Mouse (Mus musculus) urinary bladder, postnatal 4 days (tissue): ENCODE results near the gene Slc7a5.

Experiments
- DNase-seq, 2 experiments: peaks; one replicate each; pipeline ENCODE4 v3.0.0; 2021 to 2022; ENCODE audit warnings: low spot score in 2 of 2

Slc7a5 gene

DNA sequence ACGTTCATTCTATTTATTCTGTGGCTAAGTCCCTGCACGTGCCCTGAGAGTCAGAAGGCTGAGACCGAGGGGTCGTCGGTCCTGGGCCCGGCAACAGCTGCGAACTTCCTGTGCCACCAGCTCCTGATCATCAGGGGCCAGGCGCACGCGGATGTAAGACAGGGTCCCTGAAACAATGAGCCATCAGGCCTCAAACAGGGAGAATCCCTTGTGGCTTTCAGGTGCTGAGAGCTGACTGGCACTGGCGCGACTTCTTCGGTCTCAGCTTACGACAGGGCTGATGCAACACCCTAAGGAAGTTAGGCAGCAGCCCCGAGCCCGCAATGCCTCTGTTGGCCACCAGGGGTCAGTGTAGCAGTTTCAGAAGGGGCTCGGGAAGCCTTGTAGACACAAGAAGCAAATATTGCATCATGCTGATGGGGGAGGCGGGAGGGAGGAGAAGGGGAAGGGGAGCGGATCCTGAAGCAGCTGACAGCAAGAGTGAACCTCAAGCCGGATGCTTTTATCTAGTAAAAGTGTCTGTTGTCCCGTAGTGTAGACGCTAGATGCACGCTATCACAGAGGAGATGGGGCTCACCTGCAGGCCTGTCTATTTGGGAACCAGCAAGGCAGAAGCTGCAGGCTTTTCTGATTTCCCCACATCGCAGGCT is 56.5 kb downstream of the Slc7a5 start:
- peak; percentile 91 to 99 for DNase-seq

GRCm38 (mm10) chr8:121850436-121850820 is 57.1 kb downstream of the Slc7a5 start:
- no peak for DNase-seq

DNA sequence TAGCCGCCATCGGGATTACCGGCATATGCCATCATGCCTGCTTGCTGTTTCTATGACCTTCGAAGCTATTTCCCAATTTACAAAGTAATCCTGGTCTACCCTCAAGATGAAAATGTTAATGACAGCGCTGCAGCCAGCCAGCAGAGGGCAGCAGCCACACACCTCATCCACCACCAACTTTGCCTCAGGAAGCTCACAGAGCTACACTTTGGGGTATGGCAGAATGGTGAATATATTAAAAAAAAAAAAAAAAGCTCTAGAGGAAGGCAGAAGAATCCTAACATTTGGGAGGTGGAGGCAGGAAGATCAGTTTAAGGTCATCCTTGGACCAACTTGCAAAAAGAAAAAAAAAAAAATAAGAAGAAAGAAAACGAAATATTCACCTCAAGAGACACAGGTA is 57.5 kb downstream of the Slc7a5 start:
- DNase-seq: peak in 1 of 2 experiments; percentile 57

- DNase-seq: no peak
These were observed 58.2 kb downstream of the Slc7a5 start for GRCm38 (mm10) chr8:121849303-121849702.

DNA sequence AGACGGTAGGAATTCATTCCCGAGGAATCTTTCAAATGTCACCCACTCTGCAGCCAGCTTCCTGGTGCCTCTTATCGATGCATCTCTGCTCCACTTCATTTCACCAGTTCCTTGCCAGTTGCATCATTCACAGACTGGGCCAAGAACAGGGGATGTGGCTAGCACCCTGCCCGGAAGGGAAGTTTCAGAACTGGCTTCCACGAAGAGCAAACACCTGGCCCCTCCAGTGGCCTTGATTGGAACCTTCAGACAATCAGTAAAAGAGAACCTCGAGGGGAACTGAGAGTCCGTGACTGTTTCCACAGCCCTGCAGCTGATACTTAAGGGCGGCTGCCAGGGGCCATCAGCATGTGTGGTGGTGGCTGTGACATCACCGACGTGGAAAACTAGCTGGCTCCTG is 59.0 kb downstream of the Slc7a5 start:
- no peak for DNase-seq

GRCm38 (mm10) chr8:121847987-121848386 is 59.5 kb downstream of the Slc7a5 start:
- DNase-seq: no peak

DNA sequence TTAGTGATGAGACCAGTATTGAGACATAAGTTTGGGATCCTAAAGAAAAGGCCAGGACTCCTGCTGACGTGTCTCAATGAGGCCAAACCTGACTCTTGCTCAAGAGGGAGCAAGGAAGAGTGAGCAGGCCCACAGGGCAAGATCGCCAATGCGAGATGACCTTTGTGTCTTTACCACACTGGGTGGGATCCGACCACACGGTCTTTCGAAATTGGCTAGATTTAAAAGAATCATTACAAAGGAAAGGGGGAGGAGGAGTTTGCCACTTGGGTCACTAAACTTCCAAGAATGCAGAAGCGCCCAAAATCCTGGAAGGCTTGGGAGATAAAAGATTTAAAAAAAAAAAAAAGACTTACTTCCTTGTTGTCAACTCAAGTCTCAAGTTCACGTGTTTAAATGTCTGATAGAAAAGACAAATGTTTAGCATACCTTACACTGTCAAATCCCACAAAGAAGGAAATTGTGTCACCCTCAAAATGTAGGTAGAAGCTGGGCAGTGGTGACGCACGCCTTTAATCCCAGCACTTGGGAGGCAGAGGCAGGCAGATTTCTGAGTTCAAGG is 60.2 kb downstream of the Slc7a5 start:
- DNase-seq: no peak

- no peak for DNase-seq
These were observed 60.7 kb downstream of the Slc7a5 start for GRCm38 (mm10) chr8:121846815-121847214.

DNA sequence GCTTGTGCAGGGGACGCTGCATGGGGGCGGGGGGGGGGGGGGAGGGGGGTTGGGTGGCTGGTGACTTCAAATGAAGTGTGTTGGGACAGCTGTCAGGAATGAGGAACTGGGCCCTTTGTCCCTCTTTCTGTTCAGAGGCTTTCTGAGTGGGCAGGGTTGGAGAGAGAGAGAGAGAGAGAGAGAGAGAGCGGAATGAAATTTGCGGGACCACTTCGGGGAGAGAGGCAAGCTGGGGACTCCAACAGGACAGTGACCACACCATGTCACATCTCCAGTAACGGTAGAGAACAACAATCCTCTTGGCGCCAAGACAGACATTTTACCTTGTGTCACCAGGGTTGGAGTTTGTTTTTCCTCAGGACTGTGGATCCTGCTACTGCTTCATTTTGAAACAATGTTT is 62.7 kb downstream of the Slc7a5 start:
- DNase-seq: no peak

- no peak for DNase-seq
These were observed 64.2 kb downstream of the Slc7a5 start for GRCm38 (mm10) chr8:121843184-121843733.

DNA sequence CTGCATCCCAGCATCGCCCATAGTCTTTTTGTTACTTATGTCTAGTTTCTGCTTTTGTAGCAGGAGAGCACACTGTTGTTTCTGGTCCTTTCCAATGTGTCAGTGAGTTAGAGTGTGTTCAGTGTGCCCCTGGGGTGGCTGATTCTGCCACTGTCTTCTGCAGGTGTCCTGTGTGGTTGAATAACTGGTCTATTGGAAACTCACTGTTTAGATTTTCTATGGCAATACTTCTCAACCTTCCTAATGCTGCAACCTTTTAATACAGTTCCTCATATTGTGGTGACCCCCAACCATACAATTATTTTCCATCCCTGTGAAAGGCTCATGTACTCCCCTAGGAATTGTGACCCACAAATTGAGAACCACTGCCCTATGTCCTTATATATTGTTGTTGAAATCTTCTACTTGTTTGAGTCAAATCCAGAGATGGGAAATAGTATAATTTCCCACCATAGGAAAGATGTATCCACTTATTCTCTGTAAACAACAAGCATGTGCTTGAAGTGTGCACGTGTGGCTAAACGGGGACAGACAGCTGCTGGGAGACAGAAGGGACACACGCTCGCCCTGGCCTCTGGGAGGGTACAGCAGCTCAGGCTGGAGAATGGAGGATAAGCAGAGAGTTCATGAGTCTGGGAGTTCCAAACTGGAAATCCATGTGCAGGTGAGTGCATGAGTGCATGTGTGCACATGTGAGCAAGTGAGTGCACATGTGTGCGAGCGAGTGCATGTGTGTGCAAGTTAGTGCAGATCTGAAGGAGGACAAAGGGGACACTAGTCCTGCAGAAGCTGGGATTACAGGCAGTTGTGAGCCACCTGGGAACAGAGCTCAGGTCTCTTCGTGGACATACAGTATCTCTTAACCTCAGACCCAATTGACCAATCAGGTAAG is 65.2 kb downstream of the Slc7a5 start:
- DNase-seq: no peak

DNA sequence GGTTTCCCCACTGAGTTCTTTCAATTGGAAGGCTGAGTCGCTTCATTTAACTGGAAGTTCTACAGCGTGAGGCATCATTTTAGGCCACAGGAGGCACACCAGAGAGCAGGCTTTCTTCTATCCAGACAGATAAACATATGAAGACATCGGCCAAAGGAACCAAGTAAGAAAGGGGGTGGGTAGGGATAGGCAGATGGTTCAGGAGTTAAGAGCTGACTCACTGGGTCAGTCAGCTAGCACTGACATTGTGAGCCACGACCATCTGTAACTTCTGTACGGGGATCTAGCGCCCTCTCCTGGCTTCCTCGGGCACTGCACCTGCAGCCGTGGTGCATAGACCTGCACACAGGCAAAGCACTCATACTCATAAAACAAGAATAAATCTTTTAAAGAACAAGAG is 66.3 kb downstream of the Slc7a5 start:
- no peak for DNase-seq

DNA sequence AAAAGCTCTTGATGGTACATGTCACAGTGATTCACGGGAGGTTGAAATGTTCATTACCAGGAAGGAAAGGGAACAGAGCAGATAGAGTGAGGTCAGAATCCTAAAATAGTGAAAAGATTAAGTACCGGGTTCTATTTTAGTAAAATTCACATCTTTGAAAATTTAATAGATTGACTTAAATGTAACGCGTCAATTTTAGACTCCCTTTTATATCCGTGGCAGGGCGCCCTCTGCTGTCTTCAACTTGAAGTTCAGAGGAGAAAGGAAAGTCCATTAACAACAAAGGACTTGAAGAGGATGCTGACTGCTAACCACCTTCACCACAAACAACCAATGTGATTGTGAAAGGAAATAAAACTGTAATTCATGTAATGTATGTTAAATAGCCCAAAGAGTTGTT is 75.0 kb downstream of the Slc7a5 start:
- no peak for DNase-seq

DNA sequence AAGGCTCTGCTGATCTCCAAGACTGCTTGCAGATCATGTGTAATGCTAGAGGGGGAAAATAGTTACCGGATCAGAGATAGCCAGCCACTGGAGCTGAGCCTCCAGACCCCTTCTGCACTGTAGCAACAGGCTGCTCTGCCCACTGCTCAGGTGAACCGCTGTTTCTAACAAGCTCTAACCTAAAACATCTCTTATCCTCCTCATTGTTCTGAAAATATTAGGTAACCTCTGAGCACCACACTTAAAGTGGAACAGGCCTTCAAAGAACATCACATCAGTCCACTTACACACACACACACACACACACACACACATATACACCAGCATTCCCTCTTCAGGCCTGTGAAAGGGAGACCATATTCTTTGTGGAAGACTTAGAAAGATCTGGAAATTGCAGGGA is 75.4 kb downstream of the Slc7a5 start:
- DNase-seq: no peak
